Mouse (Mus musculus) kidney, postnatal 4 days (tissue): ENCODE data around the gene Lmo3.

ENCODE experiments used
- DNase-seq, 2 experiments: peaks; one replicate each; pipeline ENCODE4 v3.0.0; 2021; ENCODE audit warnings: mixed read lengths in 2 of 2

The Lmo3 gene

GRCm38 (mm10) chr6:138422671-138423321 lies 159.0 kb downstream of the Lmo3 start:
- DNase-seq: peak; percentile 13 to 37

GRCm38 (mm10) chr6:138421931-138422531 lies 159.7 kb downstream of the Lmo3 start:
- no peak for DNase-seq

DNA sequence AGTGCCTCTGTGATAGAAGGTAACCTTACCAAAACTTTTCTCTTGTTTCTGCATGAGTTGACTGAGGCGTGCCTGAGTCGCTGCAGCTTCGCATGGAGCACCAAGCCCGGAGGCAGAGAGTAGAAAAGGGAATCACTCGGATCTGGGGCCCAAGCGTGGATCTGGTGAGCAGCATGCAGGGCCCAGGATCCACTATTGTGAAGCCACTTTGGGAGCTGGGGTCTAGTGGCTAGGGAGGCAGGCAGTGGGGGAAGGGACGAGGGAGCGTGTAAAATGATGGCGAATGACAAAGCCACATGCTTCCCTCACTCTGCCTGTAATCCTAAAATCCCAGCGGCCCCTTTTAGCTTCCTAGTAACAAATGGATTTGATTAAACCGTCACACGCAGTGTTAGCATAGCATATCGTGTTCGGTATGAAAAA lies 160.6 kb downstream of the Lmo3 start:
- peak; percentile 13 to 18 for DNase-seq

DNA sequence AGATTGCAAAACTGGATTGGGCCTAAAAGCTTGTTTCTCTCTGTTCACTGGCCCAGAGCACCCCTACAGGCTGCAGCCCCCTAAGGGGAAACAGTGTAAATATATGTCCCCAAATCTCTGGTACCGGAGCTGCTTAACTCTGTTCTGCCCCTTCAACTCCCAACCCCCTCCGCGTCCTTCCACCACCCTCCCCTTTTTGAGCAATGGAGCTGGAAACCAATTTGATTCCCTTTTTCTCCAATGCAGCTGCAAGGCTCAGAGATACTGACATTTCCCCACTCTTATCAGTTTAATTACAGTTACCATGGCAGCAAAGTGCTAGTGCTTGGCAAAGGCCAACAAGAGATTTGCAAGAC lies 161.3 kb downstream of the Lmo3 start:
- no peak for DNase-seq

DNA sequence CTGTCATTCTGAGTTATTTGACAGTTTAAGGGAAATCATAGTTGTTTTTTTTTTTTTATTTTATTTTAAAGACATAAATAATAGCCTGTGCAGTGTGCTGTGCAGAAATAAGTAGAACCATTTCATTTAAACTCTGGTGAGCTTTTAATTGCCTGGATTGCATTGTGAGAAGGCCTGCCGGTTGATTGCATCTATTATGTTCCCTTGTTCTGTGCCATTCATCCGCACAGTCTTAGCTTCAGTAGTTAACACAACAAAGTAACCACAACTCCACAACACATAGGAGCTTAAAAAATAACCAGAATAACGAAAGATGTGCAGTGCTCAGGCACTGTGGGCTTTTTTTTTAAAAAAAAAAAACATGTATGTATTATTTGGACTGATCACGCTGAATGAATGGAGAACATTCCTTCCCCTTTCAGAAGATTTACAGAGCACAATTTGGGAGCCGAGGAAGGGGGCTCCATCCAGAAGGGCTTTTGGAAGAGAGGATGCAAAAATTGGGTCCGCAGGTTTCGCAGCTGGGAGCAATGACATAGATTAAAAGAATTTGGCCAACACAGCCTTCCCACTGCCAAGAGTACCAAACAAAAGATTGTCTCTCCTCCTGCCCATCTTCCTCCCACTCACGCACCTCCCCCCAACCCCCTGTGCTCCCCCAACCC lies 161.8 kb downstream of the Lmo3 start:
- no peak for DNase-seq

DNA sequence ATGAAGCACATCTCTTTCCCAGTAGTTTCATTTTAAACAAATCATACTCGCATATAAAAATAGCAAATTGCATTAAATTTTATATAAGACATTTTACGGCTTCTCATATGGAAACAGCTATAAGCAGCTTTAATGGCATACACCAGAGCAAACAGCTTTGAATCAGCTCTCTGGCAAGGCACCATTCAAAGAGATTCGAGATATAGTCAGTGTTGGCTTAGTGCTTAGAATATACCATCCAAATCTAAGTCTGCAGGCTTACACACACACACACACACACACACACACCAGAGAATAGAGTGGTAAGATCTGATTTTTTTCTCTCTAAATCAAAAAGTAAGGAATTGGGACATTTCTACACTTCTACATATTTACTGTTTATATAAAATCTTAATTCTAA lies 169.7 kb downstream of the Lmo3 start:
- no peak for DNase-seq

DNA sequence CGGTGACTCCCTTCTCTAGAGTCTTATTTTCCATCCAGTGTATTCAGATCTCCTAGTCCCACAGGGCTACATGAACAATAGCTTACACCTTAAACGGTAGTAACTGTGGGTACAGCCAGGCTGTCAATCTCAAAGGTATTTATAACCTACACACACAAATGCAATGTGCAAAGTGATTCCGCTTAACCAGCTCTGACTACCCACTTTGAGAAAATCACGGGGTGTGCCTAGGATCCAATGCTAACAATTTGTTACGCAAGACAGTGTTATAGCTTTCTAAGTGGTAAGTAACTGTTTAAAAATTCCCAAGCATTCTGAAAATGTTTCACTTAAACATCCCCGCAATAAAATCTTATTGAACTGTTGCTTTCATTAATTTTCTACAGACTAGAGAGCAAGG lies 179.7 kb downstream of the Lmo3 start:
- no peak for DNase-seq

DNA sequence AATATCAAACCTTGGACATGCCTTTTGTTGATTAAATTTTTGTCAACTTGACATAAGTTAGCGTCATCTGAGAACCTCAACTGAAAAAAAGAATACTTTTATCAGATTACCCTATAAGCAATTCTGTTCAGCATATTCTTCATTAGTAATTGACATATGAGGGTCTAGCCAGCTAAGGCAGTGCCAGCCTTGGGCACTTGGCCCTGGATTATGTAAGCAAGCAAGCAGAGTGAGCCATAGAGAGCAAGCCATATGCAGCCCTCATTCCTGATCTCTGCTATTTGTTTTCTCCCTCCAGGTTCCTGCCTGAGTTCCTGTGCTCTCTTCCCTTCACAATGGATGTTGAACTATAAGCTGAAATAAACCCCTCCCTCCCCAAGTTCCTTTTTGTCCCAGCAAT lies 182.9 kb downstream of the Lmo3 start:
- no peak for DNase-seq

- no peak for DNase-seq
Measured at GRCm38 (mm10) chr6:138391085-138391484, 190.7 kb downstream of the Lmo3 start.

DNA sequence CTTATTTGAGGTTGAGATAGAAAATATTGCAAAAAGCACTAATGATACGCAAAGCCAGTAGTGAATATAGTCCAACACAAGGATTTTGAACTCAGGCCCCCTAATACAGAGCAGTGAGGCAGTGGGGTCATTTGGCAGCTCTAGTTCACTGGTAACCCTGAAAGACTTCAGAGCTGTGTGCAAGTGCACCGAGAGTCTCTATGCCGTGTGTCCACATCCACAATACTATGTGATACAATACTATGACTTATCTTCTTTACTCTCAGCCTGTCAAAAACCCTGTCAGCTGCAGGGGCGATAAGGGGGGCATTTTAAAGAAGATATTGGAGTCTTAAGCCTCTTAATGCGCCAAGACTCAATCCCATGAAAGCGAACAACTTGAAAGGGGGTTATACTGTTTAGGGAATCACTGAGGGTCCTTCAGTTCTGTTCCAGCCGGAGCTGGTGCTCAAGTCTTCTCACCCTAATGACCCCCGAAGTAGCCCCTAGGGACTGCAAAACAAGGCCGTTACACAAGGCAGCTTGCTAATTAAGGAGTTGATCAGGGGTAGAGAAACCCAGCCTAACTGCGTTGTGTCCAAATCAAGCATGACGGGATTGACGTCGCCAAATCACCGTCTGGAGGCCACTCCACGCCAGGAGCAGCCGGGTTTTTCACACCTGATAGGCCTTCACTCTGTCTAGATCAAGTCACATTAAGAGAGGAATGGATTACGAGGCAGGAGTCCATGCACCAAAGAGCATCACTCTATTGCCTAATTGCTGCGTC lies 193.4 kb downstream of the Lmo3 start:
- no peak for DNase-seq

DNA sequence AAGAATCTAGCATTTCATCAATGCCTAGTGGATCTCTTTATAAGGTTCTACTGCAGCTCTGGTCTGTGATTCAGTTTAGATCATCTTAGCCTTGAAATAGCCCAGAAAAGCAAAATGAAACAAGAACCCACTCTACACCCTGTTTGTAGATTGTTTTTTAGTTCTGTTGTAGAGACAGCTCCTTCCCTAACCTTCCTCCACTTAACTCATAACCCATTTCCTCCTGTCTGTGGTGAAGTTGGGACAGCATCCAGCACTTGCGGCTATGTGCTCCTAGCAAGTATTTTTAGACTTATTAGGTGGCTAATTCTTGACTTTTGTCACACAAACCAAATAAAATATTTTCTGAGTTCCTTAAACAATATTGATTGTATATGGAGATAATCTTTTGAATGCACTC lies 198.6 kb downstream of the Lmo3 start:
- DNase-seq: no peak

- DNase-seq: no peak
Measured at GRCm38 (mm10) chr6:138371176-138371575, 210.6 kb downstream of the Lmo3 start.

GRCm38 (mm10) chr6:138364111-138364510 lies 217.7 kb downstream of the Lmo3 start:
- no peak for DNase-seq

- no peak for DNase-seq
Measured at GRCm38 (mm10) chr6:138350587-138351345, 231.0 kb downstream of the Lmo3 start.

GRCm38 (mm10) chr6:138346558-138346957 lies 235.2 kb downstream of the Lmo3 start:
- no peak for DNase-seq

- DNase-seq: no peak
Measured at GRCm38 (mm10) chr6:138335858-138336257, 245.9 kb downstream of the Lmo3 start.

DNA sequence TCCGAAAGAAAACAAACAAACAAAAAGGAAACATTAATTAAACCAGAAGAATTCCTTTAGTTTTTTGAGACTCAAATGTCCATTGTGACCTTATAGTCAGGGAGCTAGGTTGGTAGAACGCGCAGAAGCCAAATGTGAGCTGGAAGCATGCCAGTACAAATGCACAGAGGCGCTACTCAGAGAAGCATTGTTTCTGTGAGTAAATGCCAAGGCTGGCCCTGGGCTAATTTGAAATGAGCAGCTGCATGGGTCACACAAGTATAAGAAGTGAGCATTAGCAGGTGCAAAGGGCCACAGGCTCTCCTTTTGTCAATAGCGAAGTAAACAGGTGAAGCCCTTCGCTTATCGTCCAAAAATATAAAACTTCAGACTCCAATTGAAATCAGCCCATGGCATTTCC lies 247.8 kb downstream of the Lmo3 start:
- DNase-seq: peak in 1 of 2 experiments; percentile 2

- DNase-seq: peak; percentile 25 to 38
Measured at GRCm38 (mm10) chr6:138325744-138326400, 255.9 kb downstream of the Lmo3 start.

DNA sequence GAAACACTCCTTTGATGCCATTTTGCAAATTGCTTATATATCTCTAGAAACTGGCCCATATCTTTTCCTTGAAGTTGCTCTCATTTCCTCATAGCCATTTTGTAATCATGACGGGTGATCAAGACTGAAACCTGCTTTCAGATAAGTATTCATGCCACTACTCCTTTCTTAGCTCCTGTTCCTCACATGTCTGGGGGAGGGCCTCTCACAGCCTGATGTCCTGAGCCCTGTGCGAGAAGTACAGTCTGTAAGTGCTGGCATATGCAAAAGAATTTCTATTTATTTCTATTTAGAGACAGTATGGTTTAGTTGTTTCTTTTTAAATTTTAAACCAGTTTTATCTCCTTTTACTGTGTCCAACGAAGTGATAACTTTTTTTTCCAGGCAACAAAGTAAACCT lies 256.6 kb downstream of the Lmo3 start:
- DNase-seq: no peak

GRCm38 (mm10) chr6:138323325-138323724 lies 258.4 kb downstream of the Lmo3 start:
- no peak for DNase-seq

- DNase-seq: no peak
Measured at GRCm38 (mm10) chr6:138320190-138320737, 261.5 kb downstream of the Lmo3 start.
